8 mouse cellular contexts compared by ENCODE assay signal in the genomic region with DNA sequence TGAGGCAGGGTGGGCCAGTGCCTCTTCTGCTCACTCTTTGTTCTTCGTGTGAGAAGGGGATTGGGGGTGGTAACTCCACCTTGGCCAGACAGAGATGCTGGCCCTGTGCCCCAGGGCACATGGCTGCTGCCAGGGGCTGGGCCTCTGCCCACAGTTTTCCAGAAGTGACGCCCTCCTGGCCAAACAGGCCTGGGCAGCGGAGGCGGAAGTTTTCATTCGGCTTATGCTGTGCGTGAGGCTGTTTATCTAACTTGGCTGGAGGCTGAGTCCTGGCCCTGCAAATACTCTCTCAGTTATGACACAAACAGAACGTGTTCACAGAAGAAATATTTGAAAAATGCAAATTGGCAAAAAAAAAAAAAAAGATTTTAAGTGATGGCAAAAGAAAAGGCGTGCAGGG.
DNase-seq lines count a peak whose midpoint lies in the region; ATAC-seq and TF ChIP-seq lines count a peak whose summit lies in the region.

No protein-coding gene starts in this region.

- WGBS in embryonic facial prominence, embryonic 10.5 days: 81% methylated on average over 8 of the region's 8 CpGs
- WGBS in lung, embryonic 16.5 days: 20% methylated on average over 8 of the region's 8 CpGs

- H3K27ac ChIP-seq in layer of hippocampus, adult 2 months: no peak overlapping the region
- H3K27ac ChIP-seq in embryonic facial prominence, embryonic 10.5 days (replicated peaks): 0 out of 2 replicates have a peak overlapping the region, but pooled peaks have one; percentile 66
- peak overlapping the region; percentile 100 for H3K27ac ChIP-seq in lung, embryonic 16.5 days (ENCODE audit: low read length)

- peak overlapping the region; percentile 57 for H3K9ac ChIP-seq in lung, embryonic 16.5 days (ENCODE audit: low read length)

- H3K4me1 ChIP-seq in embryonic facial prominence, embryonic 10.5 days: peaks cover 27% of the 10 kb centered on the region
- H3K4me1 ChIP-seq in lung, embryonic 16.5 days (replicated peaks; ENCODE audit: control insufficient read depth, insufficient read depth, low read length): peaks cover 56% of the 10 kb centered on the region

- no peak for TF ChIP-seq CTCF in layer of hippocampus, adult 2 months (conservative IDR thresholded peaks at IDR 0.05)

- intact Hi-C loops in heart, postnatal 25 days (cut with DNase I): loop anchor here (2.0 to 5.0 kb wide), 2 partner anchors 26 to 52 kb away; no protein-coding TSS in a partner anchor

- DNase-seq in layer of hippocampus, postnatal 14 days (ENCODE audit: low spot score in 2 of 2): peak; percentile 43 to 53
- DNase-seq in layer of hippocampus, adult 2 months (ENCODE audit: low spot score in 2 of 2): no peak
- DNase-seq in embryonic facial prominence, embryonic 10.5 days (ENCODE audit: low spot score): no peak
- DNase-seq in heart, postnatal 25 days (ENCODE audit: low spot score): peak; percentile 69
- no peak for DNase-seq in left cerebral cortex, adult 9 months (ENCODE audit: low spot score in 2 of 2)
- DNase-seq in cerebellum, postnatal 36 days: no peak

- H3K9me3 ChIP-seq in embryonic facial prominence, embryonic 10.5 days: 0 out of 2 replicates have a peak, but pooled peaks cover 2% of the 10 kb centered on the region
- no peaks in the 10 kb centered on the region for H3K9me3 ChIP-seq in lung, embryonic 16.5 days (ENCODE audit: control insufficient read depth, low read length)

- H3K36me3 ChIP-seq in embryonic facial prominence, embryonic 10.5 days (replicated peaks): no peaks in the 10 kb centered on the region
- no peaks in the 10 kb centered on the region for H3K36me3 ChIP-seq in lung, embryonic 16.5 days (ENCODE audit: control insufficient read depth, insufficient read depth, low read length)

- H3K27me3 ChIP-seq in embryonic facial prominence, embryonic 10.5 days (replicated peaks; ENCODE audit: low read depth, poor library complexity, severe bottlenecking): peaks cover 3% of the 10 kb centered on the region; the same call in 1 of the 2 replicates
- no peaks in the 10 kb centered on the region for H3K27me3 ChIP-seq in lung, embryonic 16.5 days (ENCODE audit: control insufficient read depth, insufficient read depth, low read depth, low read length)

- no peak overlapping the region for H3K4me3 ChIP-seq in layer of hippocampus, adult 2 months
- no peak overlapping the region for H3K4me3 ChIP-seq in embryonic facial prominence, embryonic 10.5 days
- H3K4me3 ChIP-seq in lung, embryonic 16.5 days (ENCODE audit: low read length): no peak overlapping the region

- ATAC-seq in lung, embryonic 16.5 days (ENCODE audit: low read depth): peak; percentile 55
- ATAC-seq in megakaryocyte, adult 5-6 weeks (ENCODE audit: poor library complexity, severe bottlenecking): no peak

- no peak overlapping the region for H3K4me2 ChIP-seq in lung, embryonic 16.5 days (ENCODE audit: low read depth, low read length)

Comparison
In these comparisons a context has a peak if more than half of its experiments do, and no peak if none do; other contexts are left out.
1. DNase-seq: peak in layer of hippocampus, postnatal 14 days (2 of 2) and heart, postnatal 25 days (single experiment); none in layer of hippocampus, adult 2 months (0 of 2), embryonic facial prominence, embryonic 10.5 days (single experiment), left cerebral cortex, adult 9 months (0 of 2) and cerebellum, postnatal 36 days (0 of 2).